Mouse (Mus musculus): ENCODE results near the gene Gm20918. TPM values are rescaled to one million over a fixed set of nuclear protein-coding genes. Genes with fewer than 3 reads are reported as not detected.
"Not testable (repeated sequence)": the region's sequence is repeated elsewhere in the genome, so short reads cannot be mapped to it uniquely, and the experiment has no call there.

Gm20918 gene
- not detected in 2 replicates for polyA plus RNA-seq (2015; fragmentation: Nextera tagmentation; extraction: Ambion mirVana)

DNA sequence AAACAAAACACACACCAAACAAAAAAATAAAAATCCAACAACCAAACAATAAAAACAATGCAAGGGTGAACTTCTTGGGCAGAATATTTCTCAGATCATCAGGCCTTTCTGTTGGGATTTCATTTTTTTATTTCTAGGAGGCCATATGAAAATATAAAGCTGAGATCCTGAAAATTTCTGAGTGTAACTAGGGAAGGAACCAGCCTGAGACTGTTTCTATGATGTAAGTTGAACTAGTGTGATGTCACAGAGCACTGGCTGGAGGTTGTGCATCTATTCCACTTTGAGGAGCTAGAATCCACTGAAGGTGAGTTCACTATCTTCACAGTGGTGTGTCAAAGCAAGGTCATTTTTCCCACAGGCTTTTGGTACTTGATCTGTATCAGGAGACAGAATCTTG lies at the start of gene Gm20918:
Gm20918 (plus strand) TSS at position 301 of the 400 bp plus-strand sequence.
- not testable (repeated sequence) for H3K4me2 ChIP-seq; H3K27ac ChIP-seq; H3K4me1 ChIP-seq; ATAC-seq (ENCODE audit: insufficient number of reproducible peaks, insufficient read depth, low FRiP score, low TSS enrichment, low read depth); H3K27me3 ChIP-seq; H3K36me3 ChIP-seq; H3K9ac ChIP-seq; H3K9me3 ChIP-seq; H3K4me3 ChIP-seq

Other genes starting within 250 kb of the Gm20918 start
- not detected in 2 replicates for gene Gm21820, start 205.5 kb downstream of the Gm20918 start, polyA plus RNA-seq (2015; fragmentation: Nextera tagmentation; extraction: Ambion mirVana)

All from embryonic facial prominence, embryonic 13.5 days (tissue).